Mouse (Mus musculus): ENCODE data around the gene Pgs1.

GRCm38 (mm10) chr11:118000083-118000482 is 14.0 kb downstream of the Pgs1 start:
- no peak for TF ChIP-seq CTCF (IDR thresholded peaks at IDR 0.05; ENCODE audit: control insufficient read depth, insufficient read depth, insufficient read length)
- TF ChIP-seq CEBPB (IDR thresholded peaks at IDR 0.05; ENCODE audit: low read depth), result no peak

Measured in C2C12 (cell line).